Mouse (Mus musculus) small intestine, adult 2 months (tissue): ENCODE data around the gene Prss54.

ENCODE experiments used
- CTCF ChIP-seq: fragments of 200-500 bp; IDR thresholded peaks from 2 replicates; pipeline ENCODE4 v1.5.1; 2012; ENCODE audit warnings: low read depth, mild to moderate bottlenecking, control low read depth, inconsistent platforms, low read length, moderate library complexity, mixed read lengths; ENCODE audit not compliant: insufficient replicate concordance, insufficient read length; ENCODE audit errors: extremely low read depth
- POLR2A ChIP-seq: fragments of 200-500 bp; IDR thresholded peaks from 2 replicates; pipeline ENCODE4 v1.6.1; 2012; ENCODE audit warnings: low read depth, mild to moderate bottlenecking, control low read depth, inconsistent platforms, low read length, moderate library complexity

DNA sequence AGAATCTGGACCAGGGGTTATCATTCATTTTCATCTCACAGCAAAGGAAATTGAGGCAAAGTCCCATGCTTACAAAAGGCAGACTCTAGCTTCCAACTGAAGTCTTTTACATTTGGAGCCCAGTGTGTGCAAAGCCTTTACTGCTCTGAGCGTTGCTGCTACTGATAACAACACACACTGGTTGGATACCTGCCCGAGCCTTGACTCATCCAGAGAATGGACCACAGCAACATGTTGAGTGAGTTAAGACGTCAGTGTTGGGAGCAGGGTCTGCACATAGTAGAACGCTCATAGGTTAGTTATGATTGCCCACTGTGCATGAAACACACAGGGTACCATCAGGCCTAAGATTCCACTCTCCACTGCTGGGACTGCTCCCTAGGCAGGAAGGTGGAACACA, 52.1 kb downstream of the Prss54 start:
- TF ChIP-seq CTCF (no peak), POLR2A (no peak)
